Mouse (Mus musculus): ENCODE results near the gene Tmed10. TPM values are rescaled to one million over a fixed set of nuclear protein-coding genes. Genes with fewer than 3 reads are reported as not detected.

Gene Tmed10
- polyA plus RNA-seq, 1 experiment from 2014 or later, result 361 TPM

- H3K36me3 ChIP-seq, result no peaks in the 10 kb centered on the region
- H3K4me1 ChIP-seq, result no peaks in the 10 kb centered on the region
- H3K4me3 ChIP-seq, result no peak overlapping the region
- no peaks in the 10 kb centered on the region for H3K27me3 ChIP-seq
- H3K4me2 ChIP-seq, result no peak overlapping the region
- ATAC-seq (ENCODE audit: insufficient number of reproducible peaks, low FRiP score, low TSS enrichment, low read depth), result no peak
- no peak overlapping the region for H3K27ac ChIP-seq
- H3K9ac ChIP-seq, result no peak overlapping the region
- 87% methylated on average over 7 of the region's 7 CpGs for WGBS
- no peaks in the 10 kb centered on the region for H3K9me3 ChIP-seq
Observed at GRCm38 (mm10) chr12:85391148-85391547, 16.5 kb upstream of the Tmed10 start.

DNA sequence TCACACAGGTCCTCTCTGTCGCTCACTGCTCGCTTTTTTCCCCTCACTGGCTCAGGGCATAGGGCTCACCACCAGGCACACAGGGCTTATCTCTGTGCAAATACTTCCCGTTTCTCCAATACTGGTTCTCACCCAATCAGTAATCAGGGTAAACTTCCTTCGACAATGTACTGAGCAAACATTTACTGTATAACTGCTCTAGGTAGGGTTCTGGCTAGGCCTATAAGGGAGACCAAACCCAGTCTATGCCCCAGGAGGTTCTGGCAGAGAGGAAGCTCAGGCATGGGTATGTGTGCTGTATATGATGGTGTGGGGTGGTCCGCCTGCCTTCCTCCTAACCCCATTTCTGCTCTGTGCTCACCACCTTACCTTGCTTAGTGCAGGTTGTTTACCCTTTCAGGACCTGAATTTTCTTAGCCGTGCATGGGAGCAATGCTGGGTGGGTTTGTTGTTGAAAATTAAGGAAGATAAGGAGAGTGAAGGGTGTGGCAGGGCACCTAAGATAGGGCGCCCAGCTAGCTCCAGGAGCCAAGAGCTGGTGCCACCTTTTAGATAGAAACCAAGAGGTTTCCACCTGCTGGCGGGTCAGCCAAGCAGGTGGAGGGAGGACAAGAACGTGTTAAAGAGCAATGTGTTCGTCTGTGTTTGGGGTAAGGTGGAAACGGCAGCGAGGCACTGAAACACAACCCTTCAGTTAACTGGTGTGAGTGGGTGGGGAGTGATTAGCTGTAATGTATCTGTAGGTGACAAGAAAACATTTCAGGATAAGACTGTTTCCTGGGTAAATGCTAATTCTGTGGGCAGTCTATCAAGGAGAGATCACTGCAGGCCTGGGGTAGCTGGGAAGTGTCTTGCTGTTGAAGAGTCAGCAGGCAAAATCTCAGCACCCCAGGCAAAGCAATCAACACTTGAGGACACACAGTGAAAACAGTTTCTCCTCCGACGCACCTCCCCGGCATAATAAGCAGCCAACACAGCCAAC lies 14.8 kb upstream of the Tmed10 start:
- Histone ChIP-seq H3K4me2 (no peak overlapping the region), H3K9me3 (no peaks in the 10 kb centered on the region), H3K4me1 (0 out of 2 replicates have a peak, but pooled peaks cover 4% of the 10 kb centered on the region), H3K27me3 (no peaks in the 10 kb centered on the region), H3K9ac (no peak overlapping the region), H3K27ac (no peak overlapping the region), H3K36me3 (no peaks in the 10 kb centered on the region), H3K4me3 (no peak overlapping the region)
- ATAC-seq (ENCODE audit: insufficient number of reproducible peaks, low FRiP score, low TSS enrichment, low read depth), result no peak
- WGBS, result 72% methylated on average over 15 of the region's 15 CpGs

GRCm38 (mm10) chr12:85385995-85386375 lies 11.3 kb upstream of the Tmed10 start:
- 48% methylated on average over 5 of the region's 5 CpGs for WGBS

DNA sequence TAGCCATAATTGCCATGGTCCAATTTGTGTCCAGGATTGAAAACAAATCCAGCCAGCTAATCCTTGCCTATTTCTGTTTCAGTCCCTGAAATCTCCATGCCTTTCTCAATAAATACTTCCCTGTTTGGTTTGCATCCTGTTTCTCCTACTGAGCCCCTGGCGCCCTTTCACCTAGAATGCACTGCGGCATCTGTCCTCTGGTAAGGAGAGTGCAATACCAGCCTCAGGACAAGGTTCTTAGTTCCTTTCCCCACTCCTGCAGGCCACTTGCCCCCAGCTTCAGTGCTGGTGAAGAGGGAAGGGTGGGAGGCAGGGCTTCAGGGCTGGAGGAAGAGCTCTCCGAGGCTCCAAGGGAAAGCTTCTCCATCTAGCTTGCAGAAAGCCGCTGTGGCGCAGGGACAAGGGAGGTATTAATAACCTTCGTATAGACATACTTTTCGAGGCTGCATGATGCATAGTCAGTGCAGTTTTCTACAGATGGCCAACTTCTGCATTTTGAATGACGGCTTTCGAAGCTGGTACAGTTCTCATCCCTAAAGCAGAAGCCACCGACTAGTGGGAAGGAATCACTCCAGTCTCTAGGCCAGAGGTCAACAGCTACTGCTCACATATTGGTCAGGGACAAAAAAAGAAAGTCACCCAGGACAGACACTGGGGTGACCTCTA lies 10.8 kb upstream of the Tmed10 start:
- Histone ChIP-seq H3K4me3 (no peak overlapping the region), H3K4me2 (no peak overlapping the region), H3K27me3 (no peaks in the 10 kb centered on the region), H3K4me1 (0 out of 2 replicates have a peak, but pooled peaks cover 4% of the 10 kb centered on the region), H3K36me3 (no peaks in the 10 kb centered on the region), H3K27ac (no peak overlapping the region), H3K9me3 (no peaks in the 10 kb centered on the region), H3K9ac (no peak overlapping the region)
- 70% methylated on average over 10 of the region's 10 CpGs for WGBS
- no peak for ATAC-seq (ENCODE audit: insufficient number of reproducible peaks, low FRiP score, low TSS enrichment, low read depth)

More at GRCm38 (mm10) chr12:85385995-85386375, 11.3 kb upstream of the Tmed10 start:
- H3K4me1 ChIP-seq, result 0 out of 2 replicates have a peak, but pooled peaks cover 4% of the 10 kb centered on the region
- H3K4me3 ChIP-seq, result no peak overlapping the region
- H3K9ac ChIP-seq, result no peak overlapping the region
- H3K27me3 ChIP-seq, result no peaks in the 10 kb centered on the region
- H3K9me3 ChIP-seq, result no peaks in the 10 kb centered on the region
- ATAC-seq (ENCODE audit: insufficient number of reproducible peaks, low FRiP score, low TSS enrichment, low read depth), result no peak
- no peak overlapping the region for H3K27ac ChIP-seq
- H3K4me2 ChIP-seq, result no peak overlapping the region
- H3K36me3 ChIP-seq, result no peaks in the 10 kb centered on the region

GRCm38 (mm10) chr12:85382761-85383680 lies 8.4 kb upstream of the Tmed10 start:
- no peak for ATAC-seq (ENCODE audit: insufficient number of reproducible peaks, low FRiP score, low TSS enrichment, low read depth)
- Histone ChIP-seq H3K4me3 (no peak overlapping the region), H3K4me2 (no peak overlapping the region), H3K27ac (no peak overlapping the region), H3K4me1 (0 out of 2 replicates have a peak, but pooled peaks cover 4% of the 10 kb centered on the region), H3K9ac (no peak overlapping the region), H3K36me3 (no peaks in the 10 kb centered on the region), H3K27me3 (no peaks in the 10 kb centered on the region), H3K9me3 (no peaks in the 10 kb centered on the region)
- WGBS, result 73% methylated on average over 14 of the region's 14 CpGs

DNA sequence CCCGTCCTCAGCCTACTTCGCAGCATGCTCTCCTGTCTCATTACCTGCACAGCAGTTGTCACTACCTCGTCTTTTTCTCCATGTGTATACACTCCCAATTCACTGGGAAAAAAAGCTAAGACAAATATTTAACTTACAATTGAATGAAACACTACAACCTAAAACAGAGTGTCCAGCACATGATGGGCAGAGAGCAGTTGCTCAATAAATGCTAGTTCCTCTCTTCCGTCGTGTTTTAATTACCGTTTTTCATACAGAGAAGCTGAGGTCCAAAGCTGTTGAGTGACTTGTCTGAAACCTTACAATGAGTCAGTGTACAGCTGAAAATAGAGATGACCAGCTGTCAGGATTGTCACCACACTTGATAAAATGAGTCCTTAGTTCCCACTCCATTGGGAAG lies 6.9 kb upstream of the Tmed10 start:
- Histone ChIP-seq H3K9me3 (no peaks in the 10 kb centered on the region), H3K36me3 (no peaks in the 10 kb centered on the region), H3K9ac (no peak overlapping the region), H3K27me3 (no peaks in the 10 kb centered on the region), H3K27ac (no peak overlapping the region), H3K4me1 (0 out of 2 replicates have a peak, but pooled peaks cover 4% of the 10 kb centered on the region), H3K4me2 (no peak overlapping the region), H3K4me3 (no peak overlapping the region)
- ATAC-seq (ENCODE audit: insufficient number of reproducible peaks, low FRiP score, low TSS enrichment, low read depth), result no peak
- 90% methylated on average over 6 of the region's 6 CpGs for WGBS

- WGBS, result 73% methylated on average over 7 of the region's 7 CpGs
- Histone ChIP-seq H3K36me3 (no peaks in the 10 kb centered on the region), H3K4me2 (no peak overlapping the region), H3K4me3 (no peak overlapping the region), H3K27ac (no peak overlapping the region), H3K27me3 (no peaks in the 10 kb centered on the region), H3K9me3 (no peaks in the 10 kb centered on the region), H3K9ac (no peak overlapping the region), H3K4me1 (0 out of 2 replicates have a peak, but pooled peaks cover 4% of the 10 kb centered on the region)
- no peak for ATAC-seq (ENCODE audit: insufficient number of reproducible peaks, low FRiP score, low TSS enrichment, low read depth)
Observed at GRCm38 (mm10) chr12:85380942-85381341, 6.3 kb upstream of the Tmed10 start.

DNA sequence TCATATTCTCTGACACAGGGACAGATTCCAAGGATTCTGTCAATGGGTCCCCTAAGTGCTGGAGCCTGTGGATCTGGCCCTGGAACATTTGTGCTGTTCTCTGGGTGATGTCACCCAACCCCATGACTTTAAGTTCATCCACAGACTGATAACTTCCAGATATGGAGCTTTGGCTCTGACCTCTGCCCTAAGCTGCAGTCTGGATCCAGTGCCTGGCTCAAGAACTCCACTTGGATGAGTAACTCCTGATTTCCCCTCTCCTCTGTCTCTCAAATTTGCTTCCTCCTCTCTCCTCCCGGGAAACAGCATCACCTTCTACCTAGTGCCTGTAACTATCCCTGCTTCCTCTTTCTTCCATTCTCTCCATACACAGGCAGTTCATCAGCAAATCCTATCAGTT lies 5.7 kb upstream of the Tmed10 start:
- no peak overlapping the region for H3K4me3 ChIP-seq
- H3K4me1 ChIP-seq, result 0 out of 2 replicates have a peak, but pooled peaks cover 5% of the 10 kb centered on the region
- H3K27me3 ChIP-seq, result no peaks in the 10 kb centered on the region
- 72% methylated on average over 1 of the region's 1 CpGs for WGBS
- H3K36me3 ChIP-seq, result no peaks in the 10 kb centered on the region
- H3K9ac ChIP-seq, result no peak overlapping the region
- no peak overlapping the region for H3K27ac ChIP-seq
- no peak for ATAC-seq (ENCODE audit: insufficient number of reproducible peaks, low FRiP score, low TSS enrichment, low read depth)
- H3K9me3 ChIP-seq, result no peaks in the 10 kb centered on the region
- no peak overlapping the region for H3K4me2 ChIP-seq

GRCm38 (mm10) chr12:85378271-85378670 lies 3.6 kb upstream of the Tmed10 start:
- H3K27me3 ChIP-seq, result no peaks in the 10 kb centered on the region

GRCm38 (mm10) chr12:85373591-85374560 lies 771 bp downstream of the Tmed10 start:
- Histone ChIP-seq H3K4me1 (peaks cover 17% of the 10 kb centered on the region), H3K9ac (peak overlapping the region; percentile 81), H3K4me3 (peak overlapping the region; percentile 80), H3K4me2 (peak overlapping the region; percentile 47), H3K9me3 (no peaks in the 10 kb centered on the region), H3K36me3 (no peaks in the 10 kb centered on the region), H3K27me3 (no peaks in the 10 kb centered on the region), H3K27ac (peak overlapping the region; percentile 90)
- peak; percentile 81 for ATAC-seq (ENCODE audit: insufficient number of reproducible peaks, low FRiP score, low TSS enrichment, low read depth)
- under 1% methylated on average over 52 of the region's 53 CpGs for WGBS

More at GRCm38 (mm10) chr12:85378271-85378670, 3.6 kb upstream of the Tmed10 start:
- no peak for ATAC-seq (ENCODE audit: insufficient number of reproducible peaks, low FRiP score, low TSS enrichment, low read depth)
- H3K36me3 ChIP-seq, result no peaks in the 10 kb centered on the region
- H3K4me3 ChIP-seq, result no peak overlapping the region
- WGBS, result 89% methylated on average over 2 of the region's 2 CpGs
- H3K4me1 ChIP-seq, result peaks cover 5% of the 10 kb centered on the region; the same call in 1 of the 2 replicates
- no peak overlapping the region for H3K9ac ChIP-seq
- no peak overlapping the region for H3K27ac ChIP-seq
- no peaks in the 10 kb centered on the region for H3K9me3 ChIP-seq
- no peak overlapping the region for H3K4me2 ChIP-seq
